Mouse (Mus musculus): ENCODE data around the gene Epsti1. TPM values are rescaled to one million over a fixed set of nuclear protein-coding genes. Genes with fewer than 3 reads are reported as not detected.

Gene Epsti1
- total and polyA plus RNA-seq, 3 experiments: 0.86 to 0.97 (median 0.93) TPM

DNA sequence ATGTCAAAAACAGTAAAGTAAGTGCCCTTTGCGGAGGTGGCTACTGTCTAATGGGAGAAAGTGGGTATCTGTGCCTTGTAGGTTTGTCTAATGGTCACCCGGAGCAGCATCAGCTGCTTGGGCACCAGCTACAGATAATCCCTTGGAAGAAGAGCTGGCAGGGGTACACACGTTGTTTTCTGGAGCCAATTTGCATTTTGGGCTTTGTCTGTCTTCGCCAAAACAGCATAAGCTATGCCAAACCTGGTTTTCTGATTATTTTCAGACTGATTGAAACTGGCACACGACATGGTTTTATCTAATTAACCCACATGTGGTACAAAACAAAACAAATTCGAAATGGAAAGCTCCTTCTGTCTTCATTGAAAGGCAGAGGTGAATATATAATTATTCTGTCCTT, 21.4 kb upstream of the Epsti1 start:
- no peak overlapping the region for H3K9ac ChIP-seq (ENCODE audit: low read depth, low read length)
- WGBS: 70% methylated on average over 6 of the region's 6 CpGs

GRCm38 (mm10) chr14:77886376-77886775, 17.7 kb upstream of the Epsti1 start:
- Histone ChIP-seq H3K79me2 (replicated peaks; ENCODE audit: control insufficient read depth, insufficient read depth, low read length) (no peaks in the 10 kb centered on the region), H3K36me3 (ENCODE audit: control insufficient read depth, insufficient read depth, low read length) (no peaks in the 10 kb centered on the region), H3K27ac (no peak overlapping the region), H3K27me3 (ENCODE audit: control insufficient read depth, insufficient read depth, low read length) (no peaks in the 10 kb centered on the region), H3K4me1 (ENCODE audit: control insufficient read depth, insufficient read depth, low read length) (no peaks in the 10 kb centered on the region), H3K9ac (ENCODE audit: low read depth, low read length) (no peak overlapping the region), H3K4me3 (no peak overlapping the region)
- 66% methylated on average over 3 of the region's 3 CpGs for WGBS
- intact Hi-C loops (cut with DNase I): no loop called here
- DNase-seq: no peak
- TF ChIP-seq CTCF (IDR thresholded peaks at IDR 0.05): no peak
- no peak for TF ChIP-seq EP300 (IDR thresholded peaks at IDR 0.05; ENCODE audit: insufficient read depth, low read depth, low read length)
- TF ChIP-seq POLR2A (IDR thresholded peaks at IDR 0.05; ENCODE audit: insufficient read depth, low read depth, low read length): no peak

More for the DNA sequence above, 21.4 kb upstream of the Epsti1 start:
- no peaks in the 10 kb centered on the region for H3K79me2 ChIP-seq (replicated peaks; ENCODE audit: control insufficient read depth, insufficient read depth, low read length)
- H3K36me3 ChIP-seq (ENCODE audit: control insufficient read depth, insufficient read depth, low read length): no peaks in the 10 kb centered on the region
- H3K27me3 ChIP-seq (ENCODE audit: control insufficient read depth, insufficient read depth, low read length): no peaks in the 10 kb centered on the region
- no peak overlapping the region for H3K4me3 ChIP-seq
- intact Hi-C loops (cut with DNase I): no loop called here
- TF ChIP-seq POLR2A (IDR thresholded peaks at IDR 0.05; ENCODE audit: insufficient read depth, low read depth, low read length): no peak
- no peak for TF ChIP-seq CTCF (IDR thresholded peaks at IDR 0.05)
- no peak for TF ChIP-seq EP300 (IDR thresholded peaks at IDR 0.05; ENCODE audit: insufficient read depth, low read depth, low read length)
- no peaks in the 10 kb centered on the region for H3K4me1 ChIP-seq (ENCODE audit: control insufficient read depth, insufficient read depth, low read length)
- H3K27ac ChIP-seq: no peak overlapping the region
- no peak for DNase-seq

- H3K27me3 ChIP-seq (ENCODE audit: control insufficient read depth, insufficient read depth, low read length): no peaks in the 10 kb centered on the region
- intact Hi-C loops (cut with DNase I): no loop called here
Measured at GRCm38 (mm10) chr14:77886941-77887340, 17.1 kb upstream of the Epsti1 start.

GRCm38 (mm10) chr14:77889911-77890310, 14.1 kb upstream of the Epsti1 start:
- no peak for TF ChIP-seq POLR2A (IDR thresholded peaks at IDR 0.05; ENCODE audit: insufficient read depth, low read depth, low read length)
- TF ChIP-seq CTCF (IDR thresholded peaks at IDR 0.05): no peak
- TF ChIP-seq EP300 (IDR thresholded peaks at IDR 0.05; ENCODE audit: insufficient read depth, low read depth, low read length): no peak
- Histone ChIP-seq H3K9ac (ENCODE audit: low read depth, low read length) (no peak overlapping the region), H3K36me3 (ENCODE audit: control insufficient read depth, insufficient read depth, low read length) (no peaks in the 10 kb centered on the region), H3K79me2 (replicated peaks; ENCODE audit: control insufficient read depth, insufficient read depth, low read length) (no peaks in the 10 kb centered on the region), H3K27me3 (ENCODE audit: control insufficient read depth, insufficient read depth, low read length) (no peaks in the 10 kb centered on the region), H3K4me1 (ENCODE audit: control insufficient read depth, insufficient read depth, low read length) (no peaks in the 10 kb centered on the region), H3K4me3 (no peak overlapping the region), H3K27ac (no peak overlapping the region)
- intact Hi-C loops (cut with DNase I): no loop called here
- DNase-seq: no peak
- WGBS: 87% methylated on average over 7 of the region's 7 CpGs

More at GRCm38 (mm10) chr14:77886941-77887340, 17.1 kb upstream of the Epsti1 start:
- H3K9ac ChIP-seq (ENCODE audit: low read depth, low read length): no peak overlapping the region
- no peaks in the 10 kb centered on the region for H3K79me2 ChIP-seq (replicated peaks; ENCODE audit: control insufficient read depth, insufficient read depth, low read length)
- TF ChIP-seq POLR2A (IDR thresholded peaks at IDR 0.05; ENCODE audit: insufficient read depth, low read depth, low read length) (no peak), CTCF (IDR thresholded peaks at IDR 0.05) (no peak), EP300 (IDR thresholded peaks at IDR 0.05; ENCODE audit: insufficient read depth, low read depth, low read length) (no peak)
- H3K36me3 ChIP-seq (ENCODE audit: control insufficient read depth, insufficient read depth, low read length): no peaks in the 10 kb centered on the region
- DNase-seq: no peak
- H3K4me1 ChIP-seq (ENCODE audit: control insufficient read depth, insufficient read depth, low read length): no peaks in the 10 kb centered on the region
- H3K4me3 ChIP-seq: no peak overlapping the region
- H3K27ac ChIP-seq: no peak overlapping the region
- 85% methylated on average over 4 of the region's 4 CpGs for WGBS

DNA sequence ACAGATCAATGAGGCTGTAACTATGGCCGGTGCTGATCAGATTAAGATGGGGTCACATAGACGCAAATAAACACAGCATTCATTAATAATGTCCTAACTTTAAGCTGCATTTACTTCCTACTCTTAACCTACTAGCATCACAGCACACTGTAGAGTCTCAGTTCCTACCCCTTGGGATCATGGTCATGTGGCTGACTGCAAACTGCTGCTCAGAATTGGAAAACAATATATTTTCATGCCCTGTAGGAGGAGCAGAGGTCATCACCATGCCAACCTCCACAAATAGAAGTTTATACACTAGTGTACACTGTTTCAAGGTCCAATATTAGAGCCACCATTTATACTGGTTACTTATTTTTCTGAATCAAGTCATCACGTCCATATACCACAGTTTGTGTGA, 8.1 kb upstream of the Epsti1 start:
- Histone ChIP-seq H3K4me1 (ENCODE audit: control insufficient read depth, insufficient read depth, low read length) (no peaks in the 10 kb centered on the region), H3K79me2 (replicated peaks; ENCODE audit: control insufficient read depth, insufficient read depth, low read length) (no peaks in the 10 kb centered on the region), H3K9ac (ENCODE audit: low read depth, low read length) (no peak overlapping the region), H3K36me3 (ENCODE audit: control insufficient read depth, insufficient read depth, low read length) (no peaks in the 10 kb centered on the region), H3K27ac (no peak overlapping the region), H3K4me3 (no peak overlapping the region), H3K27me3 (ENCODE audit: control insufficient read depth, insufficient read depth, low read length) (no peaks in the 10 kb centered on the region)
- TF ChIP-seq EP300 (IDR thresholded peaks at IDR 0.05; ENCODE audit: insufficient read depth, low read depth, low read length) (no peak), CTCF (IDR thresholded peaks at IDR 0.05) (no peak), POLR2A (IDR thresholded peaks at IDR 0.05; ENCODE audit: insufficient read depth, low read depth, low read length) (no peak)
- 84% methylated on average over 3 of the region's 3 CpGs for WGBS
- DNase-seq: no peak
- intact Hi-C loops (cut with DNase I): no loop called here

- no peaks in the 10 kb centered on the region for H3K79me2 ChIP-seq (replicated peaks; ENCODE audit: control insufficient read depth, insufficient read depth, low read length)
- no peak overlapping the region for H3K27ac ChIP-seq
- no peak overlapping the region for H3K4me3 ChIP-seq
- WGBS: 93% methylated on average over 3 of the region's 3 CpGs
- no peak overlapping the region for H3K9ac ChIP-seq (ENCODE audit: low read depth, low read length)
- no peaks in the 10 kb centered on the region for H3K36me3 ChIP-seq (ENCODE audit: control insufficient read depth, insufficient read depth, low read length)
- intact Hi-C loops (cut with DNase I): no loop called here
- H3K4me1 ChIP-seq (ENCODE audit: control insufficient read depth, insufficient read depth, low read length): no peaks in the 10 kb centered on the region
- no peak for TF ChIP-seq EP300 (IDR thresholded peaks at IDR 0.05; ENCODE audit: insufficient read depth, low read depth, low read length)
- no peak for TF ChIP-seq CTCF (IDR thresholded peaks at IDR 0.05)
- TF ChIP-seq POLR2A (IDR thresholded peaks at IDR 0.05; ENCODE audit: insufficient read depth, low read depth, low read length): no peak
- no peak for DNase-seq
- no peaks in the 10 kb centered on the region for H3K27me3 ChIP-seq (ENCODE audit: control insufficient read depth, insufficient read depth, low read length)
Measured at GRCm38 (mm10) chr14:77902541-77902940, 1.5 kb upstream of the Epsti1 start.
